Mouse (Mus musculus) kidney, postnatal 4 days (tissue): ENCODE measurements around the gene Spice1.
A peak's percentile ranks its signal among the peaks of the same experiment; 100 is the strongest.

Experiments
- DNase-seq, 2 experiments: peaks; one replicate each; pipeline ENCODE4 v3.0.0; 2021; ENCODE audit warnings: mixed read lengths in 2 of 2

Spice1 gene

GRCm38 (mm10) chr16:44347071-44347901 is at the start of gene Spice1:
TSS of gene Spice1 (plus strand) at chr16:44347121.
- peak; percentile 98 to 99 for DNase-seq

DNA sequence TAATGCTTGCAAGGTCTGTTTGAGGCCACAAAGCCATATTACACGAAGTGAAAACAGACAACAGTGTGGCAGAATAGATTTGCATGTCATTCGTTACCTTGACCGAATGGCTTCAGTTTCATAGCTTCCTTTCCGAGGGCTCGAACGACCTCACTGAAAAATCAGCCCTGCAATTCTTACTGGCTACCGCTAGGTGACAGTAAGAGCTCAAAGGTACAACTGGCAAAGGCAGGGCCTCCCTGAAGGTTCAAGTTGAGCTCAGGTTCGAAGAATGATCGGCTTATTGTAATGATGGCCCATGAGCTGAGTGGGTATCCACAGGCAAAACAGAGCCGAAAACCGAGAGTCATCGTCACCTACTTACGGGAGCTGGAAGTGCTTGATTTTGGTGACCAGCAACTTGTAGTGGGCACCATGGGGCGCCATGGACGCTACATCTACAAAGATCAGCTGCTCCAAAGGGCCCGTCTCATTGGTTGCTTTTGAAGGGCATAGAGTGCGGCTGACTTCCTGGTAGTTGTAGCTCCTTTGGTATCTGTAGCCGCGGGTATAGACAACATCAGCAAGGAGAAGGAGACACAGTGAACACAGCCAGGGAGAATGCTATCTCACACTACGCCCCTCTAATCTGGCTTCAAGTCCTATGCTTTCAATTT is 47.4 kb upstream of the Spice1 start:
- DNase-seq, result no peak

DNA sequence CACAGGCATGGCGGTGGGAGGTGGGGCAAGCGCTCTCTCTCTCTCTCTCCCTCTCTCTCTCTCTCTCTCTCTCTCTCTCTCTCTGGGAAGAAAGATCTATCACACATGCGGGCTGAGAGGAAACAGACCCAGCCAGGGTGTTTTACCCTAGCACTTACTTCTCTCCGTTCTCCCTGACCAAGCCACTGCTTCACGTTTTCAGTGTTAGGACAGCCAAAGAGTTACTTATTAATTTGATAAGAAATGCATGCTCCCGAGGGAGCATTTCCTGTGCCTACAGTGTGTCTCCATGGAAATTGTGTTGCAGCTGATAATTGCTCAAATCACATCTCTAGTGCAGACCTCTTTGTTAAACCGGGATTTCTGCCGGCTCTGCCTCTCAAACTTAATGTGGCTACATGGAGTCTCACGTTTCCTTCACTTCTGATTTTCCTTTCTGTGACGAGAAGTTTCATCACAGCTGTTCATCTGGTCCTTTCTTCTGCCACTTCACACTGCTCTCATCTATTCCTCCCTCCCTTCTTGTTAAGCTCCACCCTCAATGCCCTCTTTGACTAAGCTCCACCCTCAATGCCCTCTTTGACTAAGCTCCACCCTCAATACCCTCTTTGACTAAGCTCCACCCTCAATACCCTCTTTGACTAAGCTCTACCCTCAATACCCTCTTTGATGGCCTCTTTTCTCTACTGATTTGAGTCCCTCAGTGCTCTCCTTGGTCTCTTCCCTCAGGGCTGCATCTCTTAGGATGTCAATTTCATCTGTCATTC is 44.6 kb upstream of the Spice1 start:
- DNase-seq, result no peak

GRCm38 (mm10) chr16:44303822-44304221 is 43.1 kb upstream of the Spice1 start:
- no peak for DNase-seq

DNA sequence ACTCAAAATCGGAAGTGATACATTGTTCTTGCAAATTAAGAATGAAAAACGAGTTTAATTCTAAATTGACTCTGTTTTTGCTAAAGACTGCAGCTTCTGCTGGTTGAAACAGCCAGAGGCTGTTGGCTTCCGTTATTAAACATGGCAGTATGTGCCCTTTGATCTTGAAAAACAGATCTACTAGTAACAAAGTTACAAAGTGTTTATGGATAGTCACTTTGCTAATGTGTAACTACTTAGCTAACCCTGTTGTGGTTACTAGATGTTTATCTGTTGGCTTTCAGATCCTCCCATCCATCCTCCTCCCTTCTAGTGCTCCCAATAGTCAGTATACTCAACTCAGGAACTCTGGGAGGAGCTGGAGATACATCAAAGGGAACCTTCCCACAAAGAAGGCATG is 41.3 kb upstream of the Spice1 start:
- DNase-seq, result no peak

DNA sequence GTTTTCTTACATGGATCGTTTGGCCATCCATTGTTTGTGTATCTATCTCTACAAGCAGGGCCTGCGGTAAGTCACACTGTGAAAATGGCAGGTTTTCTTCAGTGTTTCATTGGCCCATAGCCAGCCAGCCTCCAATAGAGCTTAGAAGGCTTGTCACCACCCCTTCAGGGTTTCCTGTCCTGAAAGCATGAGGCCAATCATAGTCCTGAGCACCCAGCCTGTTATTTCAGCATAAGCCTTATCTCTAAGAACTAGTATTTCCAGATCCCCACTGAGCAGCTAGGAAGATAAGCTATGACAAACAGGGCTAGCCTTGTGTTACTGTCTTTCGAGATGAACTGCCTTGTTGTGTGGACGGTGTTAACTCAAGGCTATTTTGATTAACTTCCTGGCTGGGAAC is 33.5 kb upstream of the Spice1 start:
- DNase-seq, result peak; percentile 14 to 26

GRCm38 (mm10) chr16:44316350-44316749 is 30.6 kb upstream of the Spice1 start:
- DNase-seq, result no peak

- no peak for DNase-seq
Observed at GRCm38 (mm10) chr16:44320232-44320631, 26.7 kb upstream of the Spice1 start.

DNA sequence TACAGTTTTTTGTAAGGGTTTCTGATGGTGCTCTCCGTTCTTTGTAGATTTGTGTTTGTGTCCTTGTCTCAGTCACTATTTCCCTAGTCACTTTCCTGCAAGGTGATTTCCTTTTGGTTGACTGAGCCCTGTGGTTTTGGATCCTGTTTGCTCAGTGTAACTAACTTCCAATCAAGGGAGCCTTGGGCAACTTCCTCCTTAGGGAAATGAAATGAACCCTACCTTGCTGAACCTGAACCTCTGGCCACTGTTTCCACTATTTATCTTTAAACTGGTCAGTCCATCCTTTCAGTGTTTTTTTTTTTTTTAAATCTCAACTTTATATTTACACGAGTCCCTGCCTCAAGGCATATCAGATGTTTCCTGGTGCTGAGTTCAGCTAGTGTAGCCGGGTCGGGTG is 18.3 kb upstream of the Spice1 start:
- DNase-seq, result no peak

GRCm38 (mm10) chr16:44330657-44331056 is 16.3 kb upstream of the Spice1 start:
- no peak for DNase-seq

GRCm38 (mm10) chr16:44331154-44331553 is 15.8 kb upstream of the Spice1 start:
- DNase-seq, result peak in 1 of 2 experiments; percentile 14

DNA sequence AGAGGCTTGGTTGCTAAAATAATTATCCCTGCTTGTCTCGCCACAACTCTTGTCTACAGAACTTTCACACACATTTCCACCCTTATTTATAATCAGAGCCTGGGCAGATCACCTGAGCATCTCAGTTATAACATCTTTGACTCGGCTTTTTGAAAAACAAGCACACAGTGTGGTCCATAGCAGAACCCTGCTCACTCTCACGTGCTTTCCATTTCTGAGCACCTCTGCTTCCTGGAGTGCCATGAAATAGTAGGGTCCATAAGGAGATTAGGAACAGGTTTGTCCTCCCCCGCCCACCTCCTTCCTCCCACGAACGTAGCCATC is 15.3 kb upstream of the Spice1 start:
- no peak for DNase-seq

DNA sequence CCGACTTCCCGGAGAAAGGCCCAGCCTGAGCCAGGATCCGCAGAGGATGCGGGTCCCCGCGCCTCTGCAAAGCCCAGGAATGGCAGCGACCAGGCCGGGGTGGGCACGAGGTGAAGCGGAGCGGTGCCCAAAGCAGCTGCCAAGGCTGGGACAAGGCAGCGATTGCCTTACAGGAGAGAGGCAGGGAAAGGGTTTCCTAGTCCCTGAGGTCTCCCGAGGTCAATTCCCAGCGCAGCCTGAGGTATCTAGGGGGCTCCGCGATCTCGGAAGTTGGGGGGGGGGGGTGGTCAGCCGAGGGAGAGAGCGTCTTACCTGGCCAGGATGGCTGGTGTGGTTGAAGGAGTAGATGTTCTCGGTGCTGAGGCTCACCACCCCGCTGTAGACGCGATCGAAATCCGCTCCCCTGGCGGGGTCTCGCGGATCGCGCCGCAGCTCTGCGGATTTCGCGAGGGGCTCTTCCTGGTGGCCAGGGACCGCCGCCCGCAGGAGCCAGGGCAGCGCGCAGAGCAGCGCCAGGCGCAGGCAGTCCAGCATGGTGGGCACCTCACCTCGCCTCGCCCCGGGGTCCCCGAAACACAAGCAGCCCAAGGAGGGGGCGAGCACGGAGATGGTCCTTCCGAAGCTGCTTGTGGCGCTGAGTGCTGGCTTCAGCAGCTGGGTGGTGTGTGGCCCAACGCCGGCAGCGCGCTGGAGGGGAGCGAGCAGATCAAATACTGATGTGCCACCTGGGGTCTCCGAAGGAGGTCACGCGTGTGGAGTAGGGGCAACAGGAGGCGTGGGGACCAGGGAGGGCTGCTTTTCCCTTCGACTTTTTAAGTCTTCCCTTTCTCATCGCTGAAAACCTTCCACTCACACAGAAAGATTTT is 14.7 kb upstream of the Spice1 start:
- DNase-seq, result peak; percentile 39 to 51

DNA sequence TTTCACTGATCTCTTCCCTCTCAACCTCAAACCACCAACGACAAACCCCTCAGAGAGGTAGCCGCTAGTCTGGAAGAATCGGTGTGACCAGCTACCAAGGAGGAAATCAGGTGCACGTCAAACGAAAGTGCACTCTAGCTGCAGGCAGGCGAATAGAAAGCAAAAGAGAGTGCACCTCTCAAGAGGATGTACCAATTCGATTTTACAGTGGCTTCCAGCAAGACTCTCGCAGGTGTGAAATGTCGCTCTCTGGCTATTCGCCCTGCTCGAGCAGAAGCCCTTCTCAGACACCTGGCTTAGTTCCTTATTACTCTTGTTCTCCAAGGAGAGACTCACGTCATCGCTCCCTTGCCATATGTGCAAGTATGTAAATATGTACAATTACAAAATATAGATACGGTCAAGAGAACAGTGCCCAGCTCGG is 14.0 kb upstream of the Spice1 start, which contains the start of gene Sidt1:
Gene Sidt1 (minus strand): TSS at position 336 of the 424 bp plus-strand sequence.
- peak; percentile 7 to 13 for DNase-seq

- no peak for DNase-seq
Observed at GRCm38 (mm10) chr16:44337541-44337940, 9.4 kb upstream of the Spice1 start.

DNA sequence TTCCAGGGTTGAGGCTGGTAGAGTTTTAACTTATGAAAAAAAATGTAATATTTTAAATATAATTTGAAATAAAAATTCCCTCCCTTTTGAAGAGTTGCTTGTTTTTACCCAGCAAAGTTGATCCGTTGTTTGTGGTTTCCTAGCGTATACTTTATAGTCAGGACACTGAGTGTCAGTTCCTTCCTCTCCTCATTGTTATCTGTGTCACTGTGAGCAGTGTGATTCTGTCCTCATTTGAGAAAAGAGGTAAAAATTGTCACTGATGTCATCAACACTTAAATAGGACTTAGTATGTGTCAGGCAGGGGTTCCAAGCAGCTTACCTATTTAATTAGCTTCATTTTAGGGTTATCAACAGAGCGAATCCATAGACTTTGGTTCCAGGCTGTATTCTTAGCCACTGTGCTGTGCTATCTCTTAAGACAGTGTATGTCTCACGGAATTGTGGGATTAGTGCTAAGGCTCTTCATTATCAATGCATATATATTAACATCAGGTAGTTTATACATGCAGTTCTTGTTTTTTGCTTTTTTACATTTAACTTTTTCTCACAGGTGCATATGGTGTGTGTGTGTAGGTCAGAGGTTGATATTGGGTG is 3.0 kb downstream of the Spice1 start:
- DNase-seq, result no peak

- no peak for DNase-seq
Observed at GRCm38 (mm10) chr16:44356291-44356690, 9.4 kb downstream of the Spice1 start.

GRCm38 (mm10) chr16:44357571-44358268 is 10.8 kb downstream of the Spice1 start:
- DNase-seq, result peak; percentile 15 to 51

DNA sequence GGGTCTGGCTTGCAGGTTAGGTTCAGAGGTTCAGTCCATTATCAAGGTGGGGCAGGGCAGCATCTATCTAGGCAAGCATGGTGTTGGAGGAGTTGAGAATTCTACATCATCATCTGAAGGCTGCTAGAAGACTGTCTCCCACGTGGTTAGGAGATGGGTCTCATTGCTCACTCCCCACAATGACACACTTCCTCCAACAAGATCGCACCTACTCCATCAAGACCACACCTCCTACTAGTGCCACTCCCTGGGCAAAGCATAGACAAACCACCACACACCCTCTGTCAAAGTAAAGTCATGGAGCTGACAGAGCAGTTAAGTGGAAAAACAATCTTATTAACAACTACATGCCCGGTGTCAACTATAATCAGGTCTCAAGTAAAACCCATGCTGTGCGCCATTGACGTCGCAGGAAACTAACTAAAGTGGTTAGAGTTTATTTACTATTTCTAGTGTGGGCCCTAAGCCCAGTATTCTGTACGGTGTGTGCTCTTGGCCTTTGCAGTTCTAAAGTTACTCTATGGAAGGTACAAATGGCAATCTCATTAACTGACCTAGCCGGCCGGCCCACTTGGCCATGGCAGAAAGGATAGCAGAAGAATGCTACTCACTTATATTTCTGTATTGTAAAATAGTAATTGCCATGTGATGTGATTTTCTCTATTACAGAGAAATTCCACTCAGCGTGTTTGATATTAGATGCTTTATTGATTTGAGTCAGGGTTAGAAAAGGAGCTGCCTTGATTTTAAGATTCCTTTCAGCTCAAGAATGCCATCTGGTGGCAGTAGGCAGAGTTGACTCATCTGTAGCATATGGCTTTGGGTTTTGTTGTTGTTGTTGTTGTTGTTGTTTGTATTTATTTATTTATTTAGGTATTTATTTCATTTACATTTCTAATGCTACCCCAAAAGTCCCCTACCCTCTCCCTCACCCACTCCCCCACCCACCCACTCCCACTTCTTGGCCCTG is 15.3 kb downstream of the Spice1 start:
- peak; percentile 35 to 43 for DNase-seq

DNA sequence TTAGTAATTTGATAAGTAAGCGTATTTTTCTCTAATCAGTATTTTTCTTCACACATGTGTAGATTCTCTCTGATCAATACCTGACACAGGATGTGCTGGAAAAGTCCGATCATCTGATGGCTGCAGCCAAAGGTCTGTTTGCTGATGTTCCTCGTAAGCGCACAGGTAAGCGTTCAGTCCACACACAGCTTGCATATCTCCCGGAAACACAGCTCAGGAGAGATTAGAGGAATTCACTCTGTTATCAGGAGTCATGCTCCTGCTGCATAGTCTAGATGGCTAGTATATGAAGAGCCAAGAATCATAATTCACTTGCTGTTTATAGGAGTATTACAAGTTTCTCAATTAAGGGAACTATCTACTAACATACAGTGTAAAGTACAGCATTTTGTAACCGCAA is 18.6 kb downstream of the Spice1 start:
- no peak for DNase-seq
